Mouse (Mus musculus): ENCODE measurements at regions not wholly inside any gene's neighbourhood (a gene's known extent, or its start where the extent isn't known, plus 50 kb on each side); places are given as distances from the start of the nearest gene placed in this dataset.

DNA sequence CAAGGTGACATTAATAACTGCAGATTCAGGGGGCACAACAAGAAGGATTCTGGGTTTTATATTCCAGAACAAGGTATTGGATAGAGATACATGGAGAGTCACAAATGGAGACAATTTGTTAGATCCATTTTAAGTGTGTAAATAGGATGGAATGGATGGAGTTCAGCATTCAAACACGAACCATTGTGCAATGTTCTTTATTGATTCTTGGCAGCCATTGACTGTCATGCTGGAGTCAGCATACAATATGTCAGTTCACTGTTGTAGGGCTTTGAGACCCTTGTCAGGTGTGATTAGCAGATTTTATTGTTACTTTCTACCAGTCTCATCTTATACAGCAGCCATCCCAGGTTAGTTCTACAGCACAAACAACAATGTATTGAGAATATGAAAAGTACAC is 402.0 kb upstream of the Marcks start:
- Histone ChIP-seq H3K4me3 (ENCODE audit: low read depth, low read length) (no peak overlapping the region), H3K27me3 (ENCODE audit: insufficient read depth, low read length) (no peaks in the 10 kb centered on the region), H3K9me3 (replicated peaks) (no peaks in the 10 kb centered on the region), H3K4me1 (ENCODE audit: insufficient read depth, low read depth, low read length) (no peaks in the 10 kb centered on the region), H3K36me3 (replicated peaks) (no peaks in the 10 kb centered on the region)
- ATAC-seq (ENCODE audit: extremely low read depth, insufficient number of reproducible peaks, low FRiP score, poor library complexity, severe bottlenecking) (no peak), DNase-seq (ENCODE audit: low spot score) (no peak)
- TF ChIP-seq TAL1 (conservative IDR thresholded peaks at IDR 0.05; ENCODE audit: low read depth, low read length) (no peak), GATA2 (IDR thresholded peaks at IDR 0.05; ENCODE audit: borderline replicate concordance, low read depth, low read length) (no peak), CTCF (IDR thresholded peaks at IDR 0.05; ENCODE audit: low read depth, low read length) (no peak), POLR2AphosphoS5 (IDR thresholded peaks at IDR 0.05; ENCODE audit: insufficient replicate concordance, low read depth, low read length) (no peak), GATA1 (IDR thresholded peaks at IDR 0.05; ENCODE audit: borderline replicate concordance, low read length) (no peak)

DNA sequence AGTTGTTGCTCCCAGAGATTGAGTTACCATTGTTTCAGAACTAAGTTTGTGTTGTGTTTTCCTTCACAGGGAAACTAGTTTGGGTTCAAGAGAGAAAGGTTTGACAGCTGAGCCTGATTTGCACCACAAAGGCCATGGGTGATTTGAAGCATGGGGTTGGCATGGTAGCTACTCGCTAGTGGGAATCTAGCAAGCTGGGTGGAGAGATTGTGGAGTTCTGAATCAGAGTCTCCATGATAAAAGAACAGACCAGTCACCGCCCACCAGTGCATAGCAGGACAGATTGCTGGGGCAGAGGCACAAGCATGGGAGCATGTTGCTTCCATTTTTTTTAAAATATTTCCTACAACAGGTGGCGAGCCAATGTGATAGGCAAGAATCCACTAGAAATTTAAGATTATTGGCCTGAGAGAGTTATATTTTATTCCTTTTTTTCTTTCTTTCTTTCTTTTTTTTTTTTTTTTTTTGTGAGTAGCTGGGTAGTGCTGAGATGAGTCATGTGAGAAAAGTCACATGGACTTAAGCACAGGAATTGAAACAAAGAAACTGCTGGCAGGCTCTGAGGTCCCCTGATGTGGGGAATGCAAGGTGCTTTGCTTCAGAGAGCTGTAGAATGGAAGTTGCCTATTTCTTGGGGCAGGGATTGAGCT is 367.4 kb upstream of the Marcks start:
- Histone ChIP-seq H3K9me3 (replicated peaks) (no peaks in the 10 kb centered on the region), H3K4me3 (ENCODE audit: low read depth, low read length) (no peak overlapping the region), H3K27me3 (ENCODE audit: insufficient read depth, low read length) (no peaks in the 10 kb centered on the region), H3K36me3 (replicated peaks) (no peaks in the 10 kb centered on the region), H3K4me1 (ENCODE audit: insufficient read depth, low read depth, low read length) (no peaks in the 10 kb centered on the region)
- TF ChIP-seq CTCF (IDR thresholded peaks at IDR 0.05; ENCODE audit: low read depth, low read length) (no peak), TAL1 (conservative IDR thresholded peaks at IDR 0.05; ENCODE audit: low read depth, low read length) (no peak), POLR2AphosphoS5 (IDR thresholded peaks at IDR 0.05; ENCODE audit: insufficient replicate concordance, low read depth, low read length) (no peak), GATA2 (IDR thresholded peaks at IDR 0.05; ENCODE audit: borderline replicate concordance, low read depth, low read length) (no peak), GATA1 (IDR thresholded peaks at IDR 0.05; ENCODE audit: borderline replicate concordance, low read length) (no peak)
- ATAC-seq (ENCODE audit: extremely low read depth, insufficient number of reproducible peaks, low FRiP score, poor library complexity, severe bottlenecking) (no peak), DNase-seq (ENCODE audit: low spot score) (no peak)

DNA sequence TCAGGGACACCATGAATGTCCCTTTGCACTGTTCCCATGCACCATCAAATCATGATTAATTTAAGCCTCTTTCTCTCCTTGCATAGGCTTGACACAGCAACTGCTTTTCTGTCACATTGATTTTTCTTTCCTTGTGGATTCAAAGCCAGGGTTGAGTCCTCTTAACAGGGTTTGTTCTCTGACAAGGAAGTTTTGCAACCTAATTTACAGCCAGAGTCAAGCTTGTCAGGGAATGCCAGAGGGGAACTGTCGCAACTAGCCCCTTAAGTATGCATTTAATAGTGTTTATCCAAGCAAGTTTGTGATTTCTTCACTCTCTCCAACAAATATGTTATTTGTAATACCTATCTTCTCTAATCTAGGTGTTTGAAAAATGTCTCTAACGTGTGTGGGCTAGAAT is 365.7 kb upstream of the Marcks start:
- no peak overlapping the region for H3K4me3 ChIP-seq (ENCODE audit: low read depth, low read length)
- H3K4me1 ChIP-seq (ENCODE audit: insufficient read depth, low read depth, low read length): no peaks in the 10 kb centered on the region
- no peak for ATAC-seq (ENCODE audit: extremely low read depth, insufficient number of reproducible peaks, low FRiP score, poor library complexity, severe bottlenecking)
- H3K27me3 ChIP-seq (ENCODE audit: insufficient read depth, low read length): no peaks in the 10 kb centered on the region
- TF ChIP-seq TAL1 (conservative IDR thresholded peaks at IDR 0.05; ENCODE audit: low read depth, low read length) (no peak), GATA1 (IDR thresholded peaks at IDR 0.05; ENCODE audit: borderline replicate concordance, low read length) (no peak), GATA2 (IDR thresholded peaks at IDR 0.05; ENCODE audit: borderline replicate concordance, low read depth, low read length) (no peak), CTCF (IDR thresholded peaks at IDR 0.05; ENCODE audit: low read depth, low read length) (no peak), POLR2AphosphoS5 (IDR thresholded peaks at IDR 0.05; ENCODE audit: insufficient replicate concordance, low read depth, low read length) (no peak)
- no peaks in the 10 kb centered on the region for H3K36me3 ChIP-seq (replicated peaks)
- DNase-seq (ENCODE audit: low spot score): no peak
- H3K9me3 ChIP-seq (replicated peaks): no peaks in the 10 kb centered on the region

DNA sequence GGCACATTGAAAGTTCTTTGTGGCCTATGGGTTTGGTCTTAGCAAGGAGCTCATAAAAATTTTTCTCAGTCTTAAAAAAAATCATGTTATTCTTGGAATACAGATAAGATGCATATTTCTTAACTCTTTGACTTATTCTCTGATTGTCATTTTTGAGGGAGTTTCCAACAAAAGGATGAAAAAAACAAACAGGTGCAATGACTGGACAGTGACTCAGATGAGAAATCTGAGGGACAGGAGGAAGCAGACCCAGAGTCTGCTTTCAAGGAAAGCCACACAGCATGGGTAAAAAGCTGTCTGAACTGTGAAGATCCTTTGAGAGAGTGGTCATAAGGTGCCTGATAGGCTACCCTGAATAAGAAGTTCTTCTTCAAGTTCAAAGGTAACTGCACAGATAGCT is 363.8 kb upstream of the Marcks start:
- no peak for DNase-seq (ENCODE audit: low spot score)
- TF ChIP-seq GATA1 (IDR thresholded peaks at IDR 0.05; ENCODE audit: borderline replicate concordance, low read length): no peak
- no peak for TF ChIP-seq CTCF (IDR thresholded peaks at IDR 0.05; ENCODE audit: low read depth, low read length)
- TF ChIP-seq POLR2AphosphoS5 (IDR thresholded peaks at IDR 0.05; ENCODE audit: insufficient replicate concordance, low read depth, low read length): no peak
- TF ChIP-seq GATA2 (IDR thresholded peaks at IDR 0.05; ENCODE audit: borderline replicate concordance, low read depth, low read length): no peak
- no peak for TF ChIP-seq TAL1 (conservative IDR thresholded peaks at IDR 0.05; ENCODE audit: low read depth, low read length)
- Histone ChIP-seq H3K9me3 (replicated peaks) (no peaks in the 10 kb centered on the region), H3K36me3 (replicated peaks) (no peaks in the 10 kb centered on the region), H3K4me3 (ENCODE audit: low read depth, low read length) (no peak overlapping the region), H3K27me3 (ENCODE audit: insufficient read depth, low read length) (no peaks in the 10 kb centered on the region), H3K4me1 (ENCODE audit: insufficient read depth, low read depth, low read length) (no peaks in the 10 kb centered on the region)
- no peak for ATAC-seq (ENCODE audit: extremely low read depth, insufficient number of reproducible peaks, low FRiP score, poor library complexity, severe bottlenecking)

DNA sequence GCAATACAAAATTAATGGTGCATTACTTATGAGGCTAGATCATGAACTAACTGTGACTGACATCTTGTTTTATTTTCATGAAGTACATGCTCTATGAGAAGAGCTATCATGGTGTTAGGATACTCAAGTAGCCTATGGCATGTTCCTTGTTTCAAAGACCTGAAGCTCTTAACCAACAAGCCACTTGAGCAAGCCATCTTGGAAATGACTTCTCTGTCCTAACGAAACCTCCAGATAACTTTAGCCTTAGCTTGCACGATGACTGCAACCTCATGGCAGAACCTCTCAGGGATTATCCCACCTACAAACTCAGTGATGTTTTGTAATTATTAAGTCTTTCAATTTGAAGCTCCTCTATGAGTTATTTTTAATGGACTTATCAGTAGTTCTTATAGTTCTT is 362.3 kb upstream of the Marcks start:
- H3K4me3 ChIP-seq (ENCODE audit: low read depth, low read length): no peak overlapping the region
- ATAC-seq (ENCODE audit: extremely low read depth, insufficient number of reproducible peaks, low FRiP score, poor library complexity, severe bottlenecking): no peak

DNA sequence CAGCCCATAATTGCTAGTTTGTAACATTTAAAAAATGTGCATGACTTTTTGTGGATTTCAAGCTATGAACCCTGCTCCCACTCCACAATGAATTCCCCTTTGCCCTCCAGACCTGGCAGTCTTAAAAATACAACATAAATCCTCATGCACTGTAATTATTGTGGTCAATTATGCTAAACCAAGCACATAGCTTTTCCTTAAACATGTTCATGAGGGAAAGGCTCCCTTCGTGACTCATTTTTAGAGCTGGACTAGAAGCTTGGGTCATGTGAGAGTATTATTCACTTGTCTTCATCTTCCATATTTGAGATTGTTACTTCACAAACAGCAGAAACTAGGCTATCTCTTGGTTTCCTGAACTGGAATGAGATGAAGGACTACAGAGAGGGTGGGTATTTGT is 356.7 kb upstream of the Marcks start:
- H3K27me3 ChIP-seq (ENCODE audit: insufficient read depth, low read length): no peaks in the 10 kb centered on the region
- H3K36me3 ChIP-seq (replicated peaks): no peaks in the 10 kb centered on the region
- no peak overlapping the region for H3K4me3 ChIP-seq (ENCODE audit: low read depth, low read length)
- H3K9me3 ChIP-seq (replicated peaks): no peaks in the 10 kb centered on the region
- TF ChIP-seq GATA2 (IDR thresholded peaks at IDR 0.05; ENCODE audit: borderline replicate concordance, low read depth, low read length) (no peak), POLR2AphosphoS5 (IDR thresholded peaks at IDR 0.05; ENCODE audit: insufficient replicate concordance, low read depth, low read length) (no peak), GATA1 (IDR thresholded peaks at IDR 0.05; ENCODE audit: borderline replicate concordance, low read length) (no peak), CTCF (IDR thresholded peaks at IDR 0.05; ENCODE audit: low read depth, low read length) (no peak), TAL1 (conservative IDR thresholded peaks at IDR 0.05; ENCODE audit: low read depth, low read length) (no peak)
- ATAC-seq (ENCODE audit: extremely low read depth, insufficient number of reproducible peaks, low FRiP score, poor library complexity, severe bottlenecking): no peak
- no peak for DNase-seq (ENCODE audit: low spot score)
- no peaks in the 10 kb centered on the region for H3K4me1 ChIP-seq (ENCODE audit: insufficient read depth, low read depth, low read length)

More for the DNA sequence above, 362.3 kb upstream of the Marcks start:
- Histone ChIP-seq H3K36me3 (replicated peaks) (no peaks in the 10 kb centered on the region), H3K27me3 (ENCODE audit: insufficient read depth, low read length) (no peaks in the 10 kb centered on the region), H3K9me3 (replicated peaks) (no peaks in the 10 kb centered on the region), H3K4me1 (ENCODE audit: insufficient read depth, low read depth, low read length) (no peaks in the 10 kb centered on the region)
- no peak for TF ChIP-seq GATA2 (IDR thresholded peaks at IDR 0.05; ENCODE audit: borderline replicate concordance, low read depth, low read length)
- no peak for TF ChIP-seq GATA1 (IDR thresholded peaks at IDR 0.05; ENCODE audit: borderline replicate concordance, low read length)
- TF ChIP-seq POLR2AphosphoS5 (IDR thresholded peaks at IDR 0.05; ENCODE audit: insufficient replicate concordance, low read depth, low read length): no peak
- TF ChIP-seq CTCF (IDR thresholded peaks at IDR 0.05; ENCODE audit: low read depth, low read length): no peak
- no peak for TF ChIP-seq TAL1 (conservative IDR thresholded peaks at IDR 0.05; ENCODE audit: low read depth, low read length)
- DNase-seq (ENCODE audit: low spot score): no peak

Measured in G1E (cell line).